Mouse (Mus musculus): Measurements from ENCODE around the gene Ptx4.

- TF ChIP-seq CTCF (IDR thresholded peaks at IDR 0.05; ENCODE audit: extremely low read depth, insufficient read length, insufficient replicate concordance, low read depth, low read length) = no peak
- no peak for TF ChIP-seq POLR2A (IDR thresholded peaks at IDR 0.05; ENCODE audit: low read depth, low read length)
Measured at GRCm38 (mm10) chr17:25110590-25110989, 10.0 kb upstream of the Ptx4 start.

All from small intestine, adult 2 months (tissue).